Mouse (Mus musculus): ENCODE data around the gene Helz.
"Not testable (repeated sequence)": the region's sequence is repeated elsewhere in the genome, so short reads cannot be mapped to it uniquely, and the experiment has no call there.

Gene Helz

GRCm38 (mm10) chr11:107547351-107548203, at the start of gene Helz:
Gene Helz, plus strand, starts transcription at chr11:107547930.
- in situ Hi-C loops (cut with MseI, MboI): loop anchor here in 1 of 2 experiments (5.0 kb wide), 1 partner anchor 35 kb away; no protein-coding TSS in a partner anchor

- in situ Hi-C loops (cut with MseI, MboI): no loop called here
Observed at GRCm38 (mm10) chr11:107502801-107503200, 44.9 kb upstream of the Helz start.

- in situ Hi-C loops (cut with MseI, MboI): not testable (repeated sequence)
Observed at GRCm38 (mm10) chr11:107504364-107504763, 43.4 kb upstream of the Helz start.

- in situ Hi-C loops (cut with MseI, MboI): no loop called here
Observed at GRCm38 (mm10) chr11:107506260-107506659, 41.5 kb upstream of the Helz start.

GRCm38 (mm10) chr11:107509631-107510338, 37.9 kb upstream of the Helz start:
- in situ Hi-C loops (cut with MseI, MboI): loop anchor here (5.0 to 10.0 kb wide), 2 partner anchors 38 to 335 kb away; partner anchors contain the start of gene Helz (in 1 of the 2)

- in situ Hi-C loops (cut with MseI, MboI): loop anchor here (5.0 to 10.0 kb wide), 2 partner anchors 37 to 334 kb away; partner anchors contain the start of gene Helz (in 1 of the 2)
Observed at GRCm38 (mm10) chr11:107510362-107511269, 37.1 kb upstream of the Helz start.

GRCm38 (mm10) chr11:107511954-107512353, 35.8 kb upstream of the Helz start:
- in situ Hi-C loops (cut with MseI, MboI): loop anchor here (5.0 to 10.0 kb wide), 2 partner anchors 35 to 333 kb away; partner anchors contain the start of gene Helz (in 1 of the 2)

GRCm38 (mm10) chr11:107513047-107513446, 34.7 kb upstream of the Helz start:
- in situ Hi-C loops (cut with MseI, MboI): loop anchor here (5.0 to 10.0 kb wide), 2 partner anchors 34 to 332 kb away; partner anchors contain the start of gene Helz (in 1 of the 2)

GRCm38 (mm10) chr11:107516387-107516786, 31.3 kb upstream of the Helz start:
- in situ Hi-C loops (cut with MseI, MboI): loop anchor here in 1 of 2 experiments (10.0 kb wide), 1 partner anchor 328 kb away; no protein-coding TSS in a partner anchor

GRCm38 (mm10) chr11:107518645-107519429, 28.9 kb upstream of the Helz start:
- in situ Hi-C loops (cut with MseI, MboI): loop anchor here in 1 of 2 experiments (10.0 kb wide), 1 partner anchor 326 kb away; no protein-coding TSS in a partner anchor

GRCm38 (mm10) chr11:107521153-107521552, 26.6 kb upstream of the Helz start:
- in situ Hi-C loops (cut with MseI, MboI): no loop called here

- in situ Hi-C loops (cut with MseI, MboI): no loop called here
Observed at GRCm38 (mm10) chr11:107524966-107525365, 22.8 kb upstream of the Helz start.

GRCm38 (mm10) chr11:107527632-107528031, 20.1 kb upstream of the Helz start:
- in situ Hi-C loops (cut with MseI, MboI): no loop called here

GRCm38 (mm10) chr11:107529320-107529719, 18.4 kb upstream of the Helz start:
- in situ Hi-C loops (cut with MseI, MboI): no loop called here

- in situ Hi-C loops (cut with MseI, MboI): no loop called here
Observed at GRCm38 (mm10) chr11:107531445-107531844, 16.3 kb upstream of the Helz start.

- in situ Hi-C loops (cut with MseI, MboI): no loop called here
Observed at GRCm38 (mm10) chr11:107532271-107532670, 15.5 kb upstream of the Helz start.

- in situ Hi-C loops (cut with MseI, MboI): no loop called here
Observed at GRCm38 (mm10) chr11:107538994-107539393, 8.7 kb upstream of the Helz start.

- in situ Hi-C loops (cut with MseI, MboI): no loop called here
Observed at GRCm38 (mm10) chr11:107540339-107540738, 7.4 kb upstream of the Helz start.

GRCm38 (mm10) chr11:107545747-107546476, 1.8 kb upstream of the Helz start:
- in situ Hi-C loops (cut with MseI, MboI): loop anchor here in 1 of 2 experiments (5.0 kb wide), 1 partner anchor 34 kb away; no protein-coding TSS in a partner anchor

Data from mouse trophoblast stem cell (cell line).